In the genomic region with DNA sequence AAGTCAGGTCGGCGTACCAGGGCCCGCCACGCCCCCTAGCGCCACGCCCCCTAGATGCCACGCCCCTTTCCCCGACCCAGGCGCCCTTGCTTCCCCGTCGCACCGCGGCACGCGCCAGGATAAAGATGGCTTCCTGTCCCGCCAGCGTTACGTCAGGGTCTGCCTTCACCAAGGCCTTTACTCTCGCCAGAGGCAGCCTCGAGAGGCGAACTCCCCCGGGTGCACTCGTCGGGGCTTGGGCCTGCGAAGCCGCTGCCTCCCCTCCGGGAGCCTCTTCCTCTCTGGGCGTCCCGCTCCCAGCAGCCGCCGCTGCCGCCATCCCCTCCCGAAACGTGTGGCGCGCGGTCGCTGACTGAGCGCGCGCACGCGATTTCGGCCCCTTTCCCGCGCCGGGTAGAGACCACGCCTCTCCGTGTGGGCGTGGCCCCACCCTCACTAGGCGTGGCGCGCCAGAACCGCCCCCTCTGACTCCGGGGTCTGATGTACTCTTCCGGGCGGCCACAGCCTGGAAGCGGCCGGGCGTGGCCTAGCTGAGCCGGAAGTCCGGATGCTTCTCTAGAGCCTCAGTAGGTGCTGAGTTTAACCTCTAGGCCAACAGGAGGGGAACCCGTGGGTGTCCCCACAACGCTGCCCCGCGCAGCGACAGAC, we compare ENCODE assay signal across 8 mouse cellular contexts. TPM values are rescaled to one million over a fixed set of nuclear protein-coding genes. Genes with fewer than 3 reads are reported as not detected.
DNase-seq lines count a peak whose midpoint lies in the region; ATAC-seq lines count a peak whose summit lies in the region.

No protein-coding gene starts in this region.

- ATAC-seq in frontal cortex, adult (ENCODE audit: low TSS enrichment) = peak; percentile 95
- peak; percentile 99 for ATAC-seq in hindbrain, embryonic 11.5 days (ENCODE audit: low FRiP score)

- no peaks in the 10 kb centered on the region for H3K9me3 ChIP-seq in hindbrain, embryonic 11.5 days (ENCODE audit: control insufficient read depth, low read length)

- WGBS in hindbrain, embryonic 11.5 days = under 1% methylated on average over 62 of the region's 67 CpGs

- peak overlapping the region; percentile 61 for H3K4me3 ChIP-seq in hindbrain, embryonic 11.5 days (ENCODE audit: low read depth, low read length)

- peak overlapping the region; percentile 76 for H3K9ac ChIP-seq in hindbrain, embryonic 11.5 days (ENCODE audit: low read depth, low read length)

- DNase-seq in MEL-GATA-1-ER (ENCODE audit: extremely low read depth, low read depth) = peak; percentile 84
- DNase-seq in cerebellum, adult 8-10 months = peak; percentile 90
- DNase-seq in hindbrain, embryonic 11.5 days (ENCODE audit: low spot score) = peak; percentile 97
- DNase-seq in layer of hippocampus, postnatal 10 days (ENCODE audit: low spot score in 2 of 2) = peak; percentile 94
- DNase-seq in lung, postnatal 10 days = peak; percentile 98
- peak; percentile 96 for DNase-seq in ovary, postnatal 36 days (ENCODE audit: low spot score)
- peak; percentile 99 for DNase-seq in thymus, postnatal 25 days

- no peaks in the 10 kb centered on the region for H3K27me3 ChIP-seq in hindbrain, embryonic 11.5 days (ENCODE audit: control insufficient read depth, insufficient read depth, low read length)

- H3K36me3 ChIP-seq in hindbrain, embryonic 11.5 days (ENCODE audit: control insufficient read depth, insufficient read depth, low read length) = no peaks in the 10 kb centered on the region

- H3K4me2 ChIP-seq in hindbrain, embryonic 11.5 days (replicated peaks; ENCODE audit: low read depth, low read length) = peak overlapping the region; percentile 57

- peak overlapping the region; percentile 81 for H3K27ac ChIP-seq in hindbrain, embryonic 11.5 days (ENCODE audit: low read depth, low read length)

- no peaks in the 10 kb centered on the region for H3K4me1 ChIP-seq in hindbrain, embryonic 11.5 days (replicated peaks; ENCODE audit: control insufficient read depth, insufficient read depth, low read length)

RNA-seq across cellular contexts. Expression of gene Pole4, which starts 52.5 kb away (rescaled TPM):
- 104 and 107 TPM in 2 replicates for polyA plus RNA-seq in hindbrain, embryonic 11.5 days (2014; fragmentation: Nextera tagmentation; extraction: Ambion mirVana)
- total RNA-seq in layer of hippocampus, postnatal 10 days (2021) = 10 to 100 TPM; 52.3 to 60.0 TPM

Comparison
In these comparisons a context has a peak if more than half of its experiments do, and no peak if none do; other contexts are left out.
1. Peak in every context shown above with its lines: DNase-seq, ATAC-seq, H3K4me3 ChIP-seq and H3K27ac ChIP-seq.